Mouse (Mus musculus) testis, postnatal 14 days (tissue): ENCODE measurements around the gene Samt2.
"Not testable (repeated sequence)": the region's sequence is repeated elsewhere in the genome, so short reads cannot be mapped to it uniquely, and the experiment has no call there.

Experiments
- DNase-seq: peaks from one replicate; pipeline ENCODE4 v3.0.0; 2021; ENCODE audit warnings: low spot score

The Samt2 gene

GRCm38 (mm10) chrX:154579260-154579659 lies at the start of gene Samt2:
Gene Samt2, minus strand, starts transcription at chrX:154579360.
- not testable (repeated sequence) for DNase-seq
